Mouse (Mus musculus) gastrocnemius, adult 8-10 months (tissue): ENCODE data around the gene Cops4. TPM values are rescaled to one million over a fixed set of nuclear protein-coding genes. Genes with fewer than 3 reads are reported as not detected.

Experiments
- DNase-seq, 2 experiments: peaks; one replicate each; pipeline ENCODE4 v3.0.0; 2022; ENCODE audit warnings: low spot score in 2 of 2
- total RNA-seq, 4 experiments: library from RNA; stranded (reverse); gene quantifications; 2 replicates each; pipeline ENCODE4 v1.2.4; 2022

Gene Cops4
- total RNA-seq: 100 to 1,000 TPM; 110 to 118 (median 113) TPM

DNA sequence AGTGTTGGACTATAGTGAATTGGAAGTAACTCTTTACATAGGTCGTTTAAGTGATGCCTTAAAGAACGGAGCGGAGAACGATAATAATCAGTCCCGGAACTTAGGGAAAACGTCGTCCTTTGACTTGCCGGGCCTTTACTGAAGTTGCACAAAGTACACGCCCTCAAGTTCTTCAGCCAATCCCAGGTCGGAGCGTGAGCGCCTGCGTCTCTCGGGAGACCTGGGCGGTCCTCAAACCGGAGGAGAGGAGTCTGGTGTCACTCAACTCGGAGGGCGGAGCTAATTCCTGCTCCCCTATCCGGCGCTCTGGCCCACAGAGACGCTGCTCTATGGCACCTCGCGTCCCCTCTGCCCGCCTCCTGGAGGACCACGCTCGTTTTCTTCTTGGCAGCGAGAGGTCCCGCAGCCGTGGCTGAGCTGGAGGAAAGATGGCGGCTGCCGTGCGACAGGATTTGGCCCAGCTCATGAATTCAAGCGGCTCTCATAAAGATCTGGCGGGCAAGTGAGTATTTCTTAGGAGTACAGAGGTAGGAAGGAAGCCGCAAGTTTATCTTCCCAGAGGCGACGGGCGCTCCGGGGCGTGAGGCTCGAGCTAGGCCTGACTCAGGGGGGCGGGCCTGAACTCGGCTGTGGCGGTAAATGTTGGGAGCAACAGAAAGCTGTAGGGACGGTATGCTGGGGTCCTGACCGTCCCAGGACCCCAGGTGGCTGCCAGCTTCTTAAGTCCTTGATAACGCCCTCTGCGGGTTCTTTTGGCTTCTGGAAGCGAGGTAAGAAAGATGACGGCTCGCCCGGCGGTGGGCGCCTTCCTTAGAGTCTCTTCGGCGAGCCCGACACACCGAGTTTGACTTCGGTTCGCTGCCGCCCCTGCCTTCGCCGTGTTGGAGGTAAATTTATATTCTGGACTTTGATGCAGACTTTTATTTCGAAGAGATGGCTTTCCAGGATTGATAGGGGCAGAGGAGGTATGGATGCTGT, at the start of gene Cops4:
Gene Cops4 (plus strand): TSS at position 261 of the 978 bp plus-strand sequence.
- peak; percentile 94 to 98 for DNase-seq

GRCm38 (mm10) chr5:100476328-100476727, 41.8 kb upstream of the Cops4 start:
- DNase-seq: no peak

GRCm38 (mm10) chr5:100477604-100478003, 40.5 kb upstream of the Cops4 start:
- DNase-seq: no peak

- no peak for DNase-seq
These were observed 34.5 kb upstream of the Cops4 start for GRCm38 (mm10) chr5:100483569-100483968.

DNA sequence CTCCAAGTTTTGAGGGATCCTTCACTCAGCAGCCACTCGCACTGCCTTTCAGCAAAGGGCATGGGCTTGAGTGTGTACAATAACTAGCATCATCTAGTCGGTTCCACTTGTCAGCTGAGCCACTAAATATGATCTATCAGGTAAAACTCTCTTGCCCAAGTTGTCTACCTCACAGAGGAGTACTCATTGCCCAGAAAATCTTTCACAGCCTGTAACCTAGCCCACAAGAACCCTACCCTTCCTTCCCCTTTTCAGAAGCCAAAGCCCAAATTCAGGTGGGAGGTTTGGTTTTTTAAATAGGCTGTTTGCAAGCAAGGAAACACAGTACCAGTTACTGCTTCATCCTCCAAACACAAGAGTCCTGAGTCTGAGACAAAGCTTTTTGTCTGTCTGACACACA, 31.0 kb upstream of the Cops4 start:
- no peak for DNase-seq

DNA sequence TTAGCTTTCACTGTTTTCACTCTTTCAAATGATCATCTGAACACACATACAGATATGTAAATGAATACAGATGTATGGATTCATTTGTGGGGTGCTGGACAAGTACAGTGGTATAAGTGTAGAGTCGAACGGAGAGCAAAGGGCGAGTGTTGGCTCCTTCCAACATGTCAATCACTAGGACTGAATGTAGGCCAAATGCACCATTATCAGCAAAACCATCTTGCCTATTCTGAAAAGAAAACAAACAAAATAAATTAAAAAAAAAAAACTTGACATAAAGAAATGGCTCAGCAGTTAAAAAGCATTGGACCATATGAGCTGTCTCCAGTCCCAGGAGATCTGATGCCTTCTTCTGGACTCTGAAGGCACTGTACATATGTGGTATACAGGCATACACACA, 29.9 kb upstream of the Cops4 start:
- DNase-seq: no peak

- DNase-seq: no peak
These were observed 28.8 kb upstream of the Cops4 start for GRCm38 (mm10) chr5:100489340-100489739.

DNA sequence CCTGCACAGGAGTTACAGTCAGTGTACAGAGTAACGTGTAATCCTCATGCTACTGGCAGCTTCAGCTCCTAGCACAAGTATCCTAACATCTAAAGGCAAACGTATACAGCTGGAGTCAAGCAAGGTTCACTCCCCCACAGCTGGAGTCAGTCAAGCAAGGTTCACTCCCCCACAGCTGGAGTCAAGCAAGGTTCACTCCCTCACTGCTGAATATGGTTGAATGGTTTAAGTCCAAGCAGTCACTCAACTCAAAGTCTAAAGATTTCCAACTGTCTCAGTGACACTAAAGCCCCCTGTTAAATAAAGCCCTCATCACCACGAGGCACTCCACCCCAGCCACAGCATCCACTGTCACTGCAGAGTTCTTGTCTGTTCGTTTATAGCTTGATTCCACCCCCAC, 26.4 kb upstream of the Cops4 start:
- DNase-seq: no peak

- DNase-seq: peak; percentile 26 to 67
These were observed 19.5 kb upstream of the Cops4 start for GRCm38 (mm10) chr5:100498436-100499180.

DNA sequence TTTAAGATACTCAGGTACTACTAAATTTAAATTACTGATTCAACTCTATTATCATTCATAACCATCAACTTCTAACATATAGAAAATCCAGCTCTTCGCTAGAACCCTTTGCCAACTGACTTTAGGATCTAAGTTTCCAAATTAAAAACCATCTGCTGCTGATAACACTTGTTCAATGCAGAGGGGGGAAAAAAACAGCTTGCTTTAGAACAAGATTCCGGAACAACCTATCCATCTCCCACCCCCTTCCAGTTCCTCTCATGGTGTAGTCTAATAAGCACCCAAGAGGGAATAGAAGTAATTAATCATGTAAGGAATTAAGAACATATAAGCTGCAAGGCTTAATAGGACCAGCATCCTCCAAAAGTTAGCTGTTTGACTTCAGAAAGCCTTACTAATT, 18.9 kb upstream of the Cops4 start:
- no peak for DNase-seq

GRCm38 (mm10) chr5:100499831-100500304, 18.2 kb upstream of the Cops4 start:
- DNase-seq: no peak

GRCm38 (mm10) chr5:100500458-100500961, 17.6 kb upstream of the Cops4 start, which contains the start of gene Lin54:
Gene Lin54, minus strand, starts transcription at chr5:100500639.
- DNase-seq: peak; percentile 69 to 81

- DNase-seq: no peak
These were observed 16.8 kb upstream of the Cops4 start for GRCm38 (mm10) chr5:100501267-100501666.

- no peak for DNase-seq
These were observed 8.9 kb upstream of the Cops4 start for GRCm38 (mm10) chr5:100509247-100509646.

- DNase-seq: no peak
These were observed 5.5 kb upstream of the Cops4 start for GRCm38 (mm10) chr5:100512576-100512975.

- no peak for DNase-seq
These were observed 910 bp downstream of the Cops4 start for GRCm38 (mm10) chr5:100519027-100519411.

DNA sequence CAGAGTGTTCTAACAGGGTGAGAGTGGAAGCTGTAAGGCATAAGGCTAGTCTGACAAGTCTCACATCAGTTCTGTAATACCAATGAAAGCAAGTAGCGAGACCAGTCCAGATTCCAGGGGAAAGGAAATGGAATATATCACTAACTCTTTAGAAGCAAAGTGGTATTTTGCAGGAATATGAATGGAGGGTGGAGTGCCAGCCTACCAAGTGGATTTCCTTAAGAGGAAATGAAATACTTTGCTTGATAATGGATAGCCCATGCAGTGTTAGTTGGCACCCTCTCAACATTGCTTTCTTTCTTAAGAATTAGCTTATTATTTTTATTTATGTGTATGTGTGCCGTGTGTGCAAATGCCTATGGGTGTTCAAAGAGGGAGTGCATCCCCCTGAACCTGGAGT, 2.1 kb downstream of the Cops4 start:
- no peak for DNase-seq

- no peak for DNase-seq
These were observed 5.2 kb downstream of the Cops4 start for GRCm38 (mm10) chr5:100523331-100523730.

DNA sequence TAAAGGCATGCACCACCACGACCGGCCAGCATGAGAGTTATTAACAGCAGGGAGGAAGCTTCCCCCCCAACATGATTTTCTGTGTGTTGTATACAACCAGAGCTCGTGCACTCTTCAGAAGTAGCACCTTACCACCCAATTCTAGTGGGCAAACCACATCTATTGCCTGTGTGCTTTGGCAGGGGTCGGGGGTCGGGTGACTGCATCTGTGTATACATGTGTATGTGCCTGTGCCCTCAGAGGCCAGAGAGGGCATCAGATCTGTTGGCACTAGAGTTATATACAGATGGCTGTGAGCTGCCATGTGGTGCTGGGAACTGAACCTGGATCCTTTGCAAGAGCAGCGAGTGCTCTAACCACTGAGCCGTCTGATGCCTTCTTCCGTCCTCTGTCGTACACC, 6.8 kb downstream of the Cops4 start:
- no peak for DNase-seq

- DNase-seq: no peak
These were observed 7.5 kb downstream of the Cops4 start for GRCm38 (mm10) chr5:100525620-100526019.

DNA sequence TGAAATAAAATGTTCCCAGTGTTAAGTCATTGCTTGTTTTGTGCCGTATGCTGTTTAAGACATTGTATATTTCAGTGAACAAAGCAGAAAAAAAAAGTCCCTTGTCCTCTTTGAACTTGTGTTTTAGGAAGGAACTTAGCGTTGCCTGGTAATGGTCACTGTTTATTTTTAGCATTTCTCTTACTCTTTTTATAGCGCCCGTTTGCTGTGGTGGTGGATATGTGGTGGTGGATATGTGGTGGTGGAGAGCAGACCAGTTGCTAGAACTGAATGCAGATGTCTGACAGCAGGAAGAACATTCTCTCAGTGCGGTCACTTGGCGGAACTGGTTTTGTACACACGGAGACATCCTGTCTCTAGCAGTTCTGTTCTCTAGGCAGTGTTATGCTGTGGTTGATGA, 8.1 kb downstream of the Cops4 start:
- no peak for DNase-seq

DNA sequence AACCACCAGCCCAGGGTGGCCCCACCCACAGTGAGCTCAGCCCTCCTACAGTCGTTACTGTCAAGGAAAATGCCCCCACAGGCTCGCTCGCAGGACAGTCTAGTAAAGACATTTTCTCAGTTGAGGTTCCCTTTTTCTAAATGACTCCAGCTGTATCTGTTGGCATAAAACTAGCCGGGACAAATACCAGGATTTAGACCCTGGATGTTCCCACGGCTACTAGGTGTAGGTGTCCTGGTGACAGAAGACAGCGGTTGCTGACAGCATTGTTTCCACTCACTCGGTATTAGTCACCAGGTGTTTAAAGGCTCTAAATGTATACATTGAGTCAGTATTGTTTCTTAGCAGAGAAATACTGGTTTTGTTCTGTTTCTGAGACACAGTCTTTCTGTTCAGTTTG, 17.7 kb downstream of the Cops4 start:
- no peak for DNase-seq
